Mouse (Mus musculus) olfactory bulb, adult 2 months (tissue): ENCODE data around the gene Gm28539.

Source experiments
- CTCF ChIP-seq: fragments of 200-500 bp; IDR thresholded peaks from 2 replicates; pipeline ENCODE4 v1.5.1; 2012; ENCODE audit warnings: low read depth, mild to moderate bottlenecking, low read length, moderate library complexity; ENCODE audit not compliant: insufficient read depth
- POLR2A ChIP-seq: fragments of 200-500 bp; IDR thresholded peaks from 2 replicates; pipeline ENCODE4 v1.6.1; 2012; ENCODE audit warnings: mild to moderate bottlenecking, low read depth, low read length, moderate library complexity; ENCODE audit not compliant: insufficient read depth

DNA sequence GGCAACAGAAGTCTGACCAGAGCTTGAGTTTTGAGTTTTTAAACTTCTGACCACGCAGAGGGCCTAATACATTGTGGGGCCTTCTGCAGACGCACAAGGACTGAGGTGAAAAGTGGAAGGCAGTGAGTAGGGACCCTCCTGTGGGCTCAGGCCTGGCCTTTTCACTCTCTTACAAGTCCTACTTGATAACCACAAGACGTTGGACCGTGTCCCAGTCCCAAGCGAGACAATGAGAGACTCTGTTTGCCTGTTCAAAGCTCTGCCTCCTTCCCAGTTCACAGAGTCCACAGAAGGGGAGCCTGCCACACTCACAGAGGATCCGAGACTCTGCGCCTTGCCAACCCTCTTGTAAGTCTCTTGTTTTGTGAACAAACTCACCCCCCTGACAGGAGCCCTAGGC lies 39.7 kb upstream of the Gm28539 start:
- no peak for TF ChIP-seq POLR2A
- TF ChIP-seq CTCF: no peak
